Mouse (Mus musculus): ENCODE data around the gene Gm49398. TPM values are rescaled to one million over a fixed set of nuclear protein-coding genes. Genes with fewer than 3 reads are reported as not detected.

Gm49398 gene
- polyA plus RNA-seq (2017; shearing (Covaris generic)) = not detected

GRCm38 (mm10) chr13:61288739-61289138, at the start of gene Gm49398:
Gene Gm49398 (minus strand): TSS chr13:61288839.

GRCm38 (mm10) chr13:61255258-61255657, 33.4 kb downstream of the Gm49398 start, which contains the start of gene Cts8:
Gene Cts8 (minus strand): TSS chr13:61255358.

GRCm38 (mm10) chr13:61203310-61203709, 85.3 kb downstream of the Gm49398 start, which contains the start of gene Cts6:
Gene Cts6 (minus strand): TSS chr13:61203410.

Other genes starting within 250 kb of the Gm49398 start
- not detected for gene Ctsq, start 248.2 kb downstream of the Gm49398 start, polyA plus RNA-seq (2017; shearing (Covaris generic))
- gene Ctsr, start 124.6 kb downstream of the Gm49398 start, polyA plus RNA-seq (2017; shearing (Covaris generic)) = not detected
- not detected for gene Cts6, start 85.4 kb downstream of the Gm49398 start, polyA plus RNA-seq (2017; shearing (Covaris generic))
- not detected for gene Cts8, start 33.5 kb downstream of the Gm49398 start, polyA plus RNA-seq (2017; shearing (Covaris generic))
- gene Cts7, start 69.4 kb upstream of the Gm49398 start, polyA plus RNA-seq (2017; shearing (Covaris generic)) = 0.24 TPM